ENCODE assay signal across 17 mouse cellular contexts in genomic region chr15:78542767-78543303, GRCm38 (mm10). TPM values are rescaled to one million over a fixed set of nuclear protein-coding genes. Genes with fewer than 3 reads are reported as not detected.
DNase-seq lines count a peak whose midpoint lies in the region; ATAC-seq lines count a peak whose summit lies in the region.
"Had no signal": no experiment of that assay in that cellular context is flagged by ENCODE, and none has a peak within 500 bp of the region (broad histone marks: within the 10 kb centered on the region; RNA-seq: fewer than 3 reads in every experiment).

No protein-coding gene starts in this region.

- no peak overlapping the region for H3K4me2 ChIP-seq in forebrain, embryonic 15.5 days (replicated peaks)
- H3K4me2 ChIP-seq: lung, embryonic 14.5 days; neural tube, embryonic 13.5 days had no signal

- no peaks in the 10 kb centered on the region for H3K9me3 ChIP-seq in forebrain, embryonic 15.5 days
- H3K9me3 ChIP-seq: heart, embryonic 10.5 days; neural tube, embryonic 13.5 days had no signal

- H3K9ac ChIP-seq in forebrain, embryonic 15.5 days (replicated peaks): no peak overlapping the region
- H3K9ac ChIP-seq: lung, embryonic 14.5 days; neural tube, embryonic 13.5 days had no signal

- no peak for ATAC-seq in cerebellum, adult (ENCODE audit: insufficient number of reproducible peaks, low FRiP score, low TSS enrichment)
- ATAC-seq in forebrain, embryonic 15.5 days (replicated peaks): peak; percentile 51
- no peak for ATAC-seq in erythroblast, adult 5-6 weeks (replicated peaks; ENCODE audit: low FRiP score, poor library complexity, severe bottlenecking)

- peaks cover 44% of the 10 kb centered on the region for H3K4me1 ChIP-seq in forebrain, embryonic 15.5 days

- peak; percentile 52 for DNase-seq in cerebellum, adult 11 months
- DNase-seq in left cerebral cortex, postnatal 14 days (ENCODE audit: low spot score in 2 of 2): peak; percentile 51 to 64
- no peak for DNase-seq in left cerebral cortex, adult 8-10 months (ENCODE audit: low spot score in 2 of 2)
- peak; percentile 58 for DNase-seq in cerebellum, adult 8-10 months
- no peak for DNase-seq in lung, adult 18-20 months
- DNase-seq: gastrocnemius, postnatal 25 days; layer of hippocampus, adult 9-11 months; liver; lung, embryonic 14.5 days; retina, postnatal 1 day; thymus, postnatal 25 days had no signal

- intact Hi-C loops in left cerebral cortex, postnatal 14 days (cut with DNase I): loop anchor here (5.0 kb wide), 1 partner anchor 39 kb away; no protein-coding TSS in a partner anchor

- H3K27ac ChIP-seq in forebrain, embryonic 15.5 days (replicated peaks): peak overlapping the region; percentile 58
- H3K27ac ChIP-seq: heart, embryonic 10.5 days; neural tube, embryonic 13.5 days had no signal

- 44% methylated on average over 7 of the region's 7 CpGs for WGBS in forebrain, embryonic 15.5 days

- H3K4me3 ChIP-seq in forebrain, embryonic 15.5 days: no peak overlapping the region
- H3K4me3 ChIP-seq: heart, embryonic 10.5 days; neural tube, embryonic 13.5 days had no signal

- H3K27me3 ChIP-seq in forebrain, embryonic 15.5 days: no peaks in the 10 kb centered on the region

- H3K36me3 ChIP-seq in forebrain, embryonic 15.5 days: no peaks in the 10 kb centered on the region
- H3K36me3 ChIP-seq: heart, embryonic 10.5 days; neural tube, embryonic 13.5 days had no signal

RNA-seq across cellular contexts. Expression of gene Sstr3, which starts 1.6 kb away (rescaled TPM):
- total RNA-seq in left cerebral cortex, postnatal 14 days (2021): 10 to 100 TPM; 16.7 to 20.6 TPM
- 10 to 100 TPM; 16.2 to 23.4 (median 18.3) TPM for total RNA-seq in left cerebral cortex, adult 8-10 months (2022)
- polyA plus RNA-seq in forebrain, embryonic 15.5 days (2015; fragmentation: Nextera tagmentation; extraction: Ambion mirVana): 1.0 and 1.4 TPM in 2 replicates
- not detected in 2 replicates for total RNA-seq in erythroblast, adult 5-6 weeks (2015; ENCODE audit: low replicate concordance)
- not detected in 2 replicates for total RNA-seq in erythroblast, adult 5-6 weeks (2017; ENCODE audit: low replicate concordance)
- total RNA-seq: gastrocnemius, postnatal 25 days; heart, postnatal 25 days had no signal
- polyA plus RNA-seq: heart, embryonic 10.5 days had no signal

RNA-seq across cellular contexts. Expression of gene C1qtnf6, which starts 11.6 kb away (rescaled TPM):
- 1 to 10 TPM; 7.7 to 9.0 TPM for total RNA-seq in left cerebral cortex, postnatal 14 days (2021)
- 1 to 10 TPM; 1.7 to 4.0 (median 2.0) TPM for total RNA-seq in left cerebral cortex, adult 8-10 months (2022)
- 4.2 and 4.9 TPM in 2 replicates for polyA plus RNA-seq in forebrain, embryonic 15.5 days (2015; fragmentation: Nextera tagmentation; extraction: Ambion mirVana)
- total RNA-seq in erythroblast, adult 5-6 weeks (2015; ENCODE audit: low replicate concordance): not detected in 2 replicates
- total RNA-seq in erythroblast, adult 5-6 weeks (2017; ENCODE audit: low replicate concordance): 0.28 and 0.43 TPM in 2 replicates

RNA-seq across cellular contexts. Expression of gene Rac2, which starts 29.7 kb away (rescaled TPM):
- 1 to 10 TPM; 2.3 to 4.6 TPM for total RNA-seq in left cerebral cortex, postnatal 14 days (2021)
- 1 to 10 TPM; 1.3 to 8.2 (median 4.9) TPM for total RNA-seq in left cerebral cortex, adult 8-10 months (2022)
- 3.1 and 7.5 TPM in 2 replicates for polyA plus RNA-seq in forebrain, embryonic 15.5 days (2015; fragmentation: Nextera tagmentation; extraction: Ambion mirVana)
- total RNA-seq in erythroblast, adult 5-6 weeks (2015; ENCODE audit: low replicate concordance): 142 and 153 TPM in 2 replicates
- 34.3 and 78.9 TPM in 2 replicates for total RNA-seq in erythroblast, adult 5-6 weeks (2017; ENCODE audit: low replicate concordance)

RNA-seq across cellular contexts. Expression of gene Il2rb, which starts 47.8 kb away (rescaled TPM):
- under 1 TPM in 1 of 2 experiments, not detected in 1; 0.11 TPM for total RNA-seq in left cerebral cortex, postnatal 14 days (2021)
- total RNA-seq in left cerebral cortex, adult 8-10 months (2022): under 1 TPM; 0.26 to 0.94 (median 0.42) TPM
- not detected in 2 replicates for polyA plus RNA-seq in forebrain, embryonic 15.5 days (2015; fragmentation: Nextera tagmentation; extraction: Ambion mirVana)
- total RNA-seq in erythroblast, adult 5-6 weeks (2015; ENCODE audit: low replicate concordance): 0.42 and 9.0 TPM in 2 replicates
- total RNA-seq in erythroblast, adult 5-6 weeks (2017; ENCODE audit: low replicate concordance): 0.28 and 1.0 TPM in 2 replicates
- total RNA-seq: gastrocnemius, postnatal 25 days had no signal
- polyA plus RNA-seq: heart, embryonic 10.5 days had no signal

RNA-seq across cellular contexts. Expression of gene Cyth4, which starts 54.0 kb away (rescaled TPM):
- 10 to 100 TPM; 11.6 to 12.3 TPM for total RNA-seq in left cerebral cortex, postnatal 14 days (2021)
- total RNA-seq in left cerebral cortex, adult 8-10 months (2022): 10 to 100 TPM in 3 of 4 experiments, 1 to 10 TPM in 1; 9.1 to 26.0 (median 17.3) TPM
- 4.1 and 5.3 TPM in 2 replicates for polyA plus RNA-seq in forebrain, embryonic 15.5 days (2015; fragmentation: Nextera tagmentation; extraction: Ambion mirVana)
- 17.1 and 19.4 TPM in 2 replicates for total RNA-seq in erythroblast, adult 5-6 weeks (2015; ENCODE audit: low replicate concordance)
- total RNA-seq in erythroblast, adult 5-6 weeks (2017; ENCODE audit: low replicate concordance): 18.1 and 20.1 TPM in 2 replicates

Comparison
In these comparisons a context has a peak if more than half of its experiments do, and no peak if none do; other contexts are left out.
1. DNase-seq: peak in cerebellum, adult 11 months (single experiment), left cerebral cortex, postnatal 14 days (2 of 2) and cerebellum, adult 8-10 months (single experiment); none in left cerebral cortex, adult 8-10 months (0 of 2) and lung, adult 18-20 months (0 of 2).
2. RNA of gene Sstr3, which starts 1.6 kb away (total RNA-seq): 16.7 to 20.6 TPM in left cerebral cortex, postnatal 14 days and 16.2 to 23.4 TPM in left cerebral cortex, adult 8-10 months; not detected in erythroblast, adult 5-6 weeks; every median in the first group is over 10 times any median in the second.